Mouse (Mus musculus): Measurements from ENCODE around the gene Polg.

DNA sequence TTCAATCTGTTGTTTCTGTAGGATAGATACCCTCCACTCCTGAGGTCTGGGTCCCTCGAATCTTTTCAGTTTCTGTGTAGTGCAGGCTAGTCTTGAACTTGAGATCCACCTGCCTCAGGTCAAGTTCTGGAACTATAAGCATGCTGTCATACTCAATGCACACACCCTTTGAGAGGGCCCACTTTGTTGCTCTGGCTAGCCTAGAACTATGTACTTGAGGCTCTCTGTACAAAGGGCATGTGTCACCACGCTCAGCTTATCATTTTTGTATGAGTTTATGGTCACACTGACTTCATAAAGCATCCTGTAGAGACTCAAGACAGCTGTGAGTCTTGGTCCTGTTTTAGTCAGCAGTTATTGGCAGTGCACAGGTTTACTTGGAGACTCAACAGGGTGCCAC lies 19.1 kb downstream of the Polg start:
- TF ChIP-seq ZNF384 (IDR thresholded peaks at IDR 0.05; ENCODE audit: low read depth, low read length) = no peak
- no peak for TF ChIP-seq MYC (IDR thresholded peaks at IDR 0.05; ENCODE audit: low read depth, low read length)
- no peak for TF ChIP-seq CTCF (conservative IDR thresholded peaks at IDR 0.05 in 1 of 2, IDR thresholded peaks at IDR 0.05 in 1 of 2; ENCODE audit: low read depth in 2 of 2, low read length in 2 of 2)
- TF ChIP-seq SMC3 (IDR thresholded peaks at IDR 0.05; ENCODE audit: low read depth, low read length) = no peak

Data from CH12.LX (cell line).